Mouse (Mus musculus) heart, adult 8-10 months (tissue): Measurements from ENCODE around the gene Upk3bl. TPM values are rescaled to one million over a fixed set of nuclear protein-coding genes. Genes with fewer than 3 reads are reported as not detected.
"Not testable (repeated sequence)": the region's sequence is repeated elsewhere in the genome, so short reads cannot be mapped to it uniquely, and the experiment has no call there.

Source experiments
- DNase-seq: peaks from one replicate; pipeline ENCODE4 v3.0.0; 2022; ENCODE audit warnings: low spot score
- microRNA-seq: library from miRNA; unstranded; fragments of <30 nt; microRNA quantifications from one replicate; pipeline ENCODE4 v1.2.0, GENCODE M21; 2022
- total RNA-seq, 4 experiments: library from RNA; stranded (reverse); gene quantifications; 2 replicates each; pipeline ENCODE4 v1.2.4; 2022

Gene Upk3bl
- total RNA-seq, 4 experiments from 2014 or later = not detected

GRCm38 (mm10) chr5:136084891-136085651, 30.8 kb downstream of the Upk3bl start:
- DNase-seq = no peak

- DNase-seq = no peak
Measured at GRCm38 (mm10) chr5:136086290-136086689, 32.0 kb downstream of the Upk3bl start.

- no peak for DNase-seq
Measured at GRCm38 (mm10) chr5:136088821-136089575, 34.7 kb downstream of the Upk3bl start.

GRCm38 (mm10) chr5:136091927-136092326, 37.6 kb downstream of the Upk3bl start:
- no peak for DNase-seq

GRCm38 (mm10) chr5:136094249-136095010, 40.1 kb downstream of the Upk3bl start:
- no peak for DNase-seq

- no peak for DNase-seq
Measured at GRCm38 (mm10) chr5:136095089-136095488, 40.8 kb downstream of the Upk3bl start.

GRCm38 (mm10) chr5:136098536-136098935, 44.2 kb downstream of the Upk3bl start:
- DNase-seq = no peak

- no peak for DNase-seq
Measured at GRCm38 (mm10) chr5:136102099-136102820, 48.0 kb downstream of the Upk3bl start.

- DNase-seq = no peak
Measured at GRCm38 (mm10) chr5:136104511-136104910, 50.2 kb downstream of the Upk3bl start.

- no peak for DNase-seq
Measured at GRCm38 (mm10) chr5:136108486-136108885, 54.2 kb downstream of the Upk3bl start.

- no peak for DNase-seq
Measured at GRCm38 (mm10) chr5:136109042-136109441, 54.8 kb downstream of the Upk3bl start.

- not testable (repeated sequence) for DNase-seq
Measured at GRCm38 (mm10) chr5:136113546-136113945, 59.3 kb downstream of the Upk3bl start.

Small RNA genes lying within 50 kb of the gene (microRNA-seq; reads per million reads assigned to microRNA genes)
- gene Mir7035 = 1.4 reads per million

Other genes with a start within 250 kb of the Upk3bl start
- gene Srrm3, start 247.6 kb upstream of the Upk3bl start, total RNA-seq = not detected
- gene Hspb1, start 166.6 kb upstream of the Upk3bl start, total RNA-seq = 100 to 1,000 TPM; 312 to 583 (median 421) TPM
- 100 to 1,000 TPM; 265 to 313 (median 289) TPM for gene Ywhag, start 119.9 kb upstream of the Upk3bl start, total RNA-seq
- under 1 TPM in 3 of 4 experiments, not detected in 1; 0.44 to 0.53 (median 0.46) TPM for gene Ssc4d, start 80.0 kb upstream of the Upk3bl start, total RNA-seq
- gene Zp3, start 74.4 kb upstream of the Upk3bl start, total RNA-seq = not detected
- gene Dtx2, start 59.7 kb upstream of the Upk3bl start, total RNA-seq = 1 to 10 TPM; 6.0 to 7.3 (median 6.8) TPM
- 10 to 100 TPM; 13.3 to 26.7 (median 18.2) TPM for gene Upk3b, start 16.0 kb upstream of the Upk3bl start, total RNA-seq
- gene Rasa4, start 29.4 kb downstream of the Upk3bl start, total RNA-seq = 1 to 10 TPM; 6.6 to 7.6 (median 6.9) TPM
- gene Polr2j, start 62.1 kb downstream of the Upk3bl start, total RNA-seq = 10 to 100 TPM; 73.1 to 88.1 (median 78.9) TPM
- gene Lrwd1, start 81.6 kb downstream of the Upk3bl start, total RNA-seq = 1 to 10 TPM; 5.4 to 6.9 (median 6.0) TPM
- 1 to 10 TPM; 4.0 to 5.4 (median 4.6) TPM for gene Alkbh4, start 81.7 kb downstream of the Upk3bl start, total RNA-seq
- gene Orai2, start 116.2 kb downstream of the Upk3bl start, total RNA-seq = 1 to 10 TPM in 1 of 4 experiments, under 1 TPM in 3; 0.31 to 1.3 (median 0.67) TPM
- gene Prkrip1, start 144.5 kb downstream of the Upk3bl start, total RNA-seq = 10 to 100 TPM; 14.8 to 21.1 (median 19.0) TPM
- under 1 TPM; 0.24 to 0.82 (median 0.53) TPM for gene Sh2b2, start 192.1 kb downstream of the Upk3bl start, total RNA-seq